Mouse (Mus musculus): ENCODE data around the gene Arhgef11. TPM values are rescaled to one million over a fixed set of nuclear protein-coding genes. Genes with fewer than 3 reads are reported as not detected.
A peak's percentile ranks its signal among the peaks of the same experiment; 100 is the strongest.
"Not testable (repeated sequence)": the region's sequence is repeated elsewhere in the genome, so short reads cannot be mapped to it uniquely, and the experiment has no call there.

Gene Arhgef11
- 10 to 100 TPM; 22.6 to 22.8 TPM for total RNA-seq (2021)

- DNase-seq = peak; percentile 85
Measured at GRCm38 (mm10) chr3:87616957-87617810, at the start of gene Arhgef11. TSS of gene Arhgef11 (plus strand) at chr3:87617559.

GRCm38 (mm10) chr3:87568681-87569080 is 48.7 kb upstream of the Arhgef11 start:
- no peak for DNase-seq

DNA sequence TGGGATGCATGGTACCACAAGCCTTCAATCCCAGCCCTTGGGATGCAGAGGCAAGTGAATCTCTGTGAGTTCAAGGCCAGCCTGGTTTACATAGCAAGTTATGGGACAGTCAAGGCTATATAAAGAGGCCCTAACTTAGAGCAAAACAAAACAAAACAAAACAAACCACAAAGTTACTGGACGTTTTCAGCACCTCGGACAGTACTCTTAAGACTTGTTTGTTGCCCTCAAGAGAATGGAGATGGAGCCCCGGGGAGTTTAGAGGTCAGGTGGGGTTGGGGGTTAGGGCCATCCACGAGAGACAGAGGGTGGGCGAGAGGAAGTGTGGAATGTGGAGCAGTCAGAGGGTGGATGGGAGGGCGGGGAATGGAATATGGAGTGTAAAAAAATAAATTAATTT is 41.6 kb upstream of the Arhgef11 start:
- DNase-seq = no peak

DNA sequence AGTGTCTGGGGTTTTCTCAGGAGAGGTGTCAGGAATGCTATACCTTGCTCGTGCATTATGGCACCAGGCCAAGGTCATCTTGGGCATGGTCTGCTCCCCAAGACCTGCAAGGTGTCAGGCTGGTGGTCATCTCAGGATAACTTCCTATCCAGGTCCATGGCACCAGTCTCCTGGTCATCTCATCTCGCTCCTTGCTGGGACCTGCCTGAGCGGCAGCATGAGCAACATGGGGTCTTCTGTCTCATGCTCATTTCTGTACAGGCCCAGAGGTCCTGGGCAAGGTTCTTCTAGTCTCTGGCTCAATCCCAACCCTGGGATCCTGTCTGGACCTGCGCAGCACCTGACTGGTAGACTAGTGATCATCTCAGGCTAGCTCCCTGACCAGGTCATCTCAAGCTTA is 35.1 kb upstream of the Arhgef11 start:
- DNase-seq = no peak

DNA sequence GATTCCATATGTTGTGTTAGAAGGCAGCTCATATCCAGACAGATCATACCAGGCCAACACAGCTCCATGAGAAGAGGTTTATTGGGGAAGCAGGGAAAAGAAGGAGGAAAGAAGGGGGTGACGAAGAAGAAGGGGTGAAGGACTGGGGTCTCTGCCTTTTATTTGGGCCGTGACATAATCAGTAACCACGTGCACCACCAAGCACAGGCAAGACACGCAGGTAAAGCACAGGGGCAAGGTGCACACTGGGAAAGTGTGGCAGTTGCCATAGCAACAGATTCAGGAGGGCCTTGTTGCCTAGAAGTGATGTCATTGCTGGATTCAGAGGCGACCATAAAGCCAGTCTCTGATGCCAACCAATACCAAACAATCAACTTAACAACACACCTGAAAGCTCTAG is 23.6 kb upstream of the Arhgef11 start:
- DNase-seq = no peak

- DNase-seq = not testable (repeated sequence)
Measured at GRCm38 (mm10) chr3:87595328-87595727, 22.0 kb upstream of the Arhgef11 start.

- not testable (repeated sequence) for DNase-seq
Measured at GRCm38 (mm10) chr3:87601077-87601476, 16.3 kb upstream of the Arhgef11 start.

- DNase-seq = no peak
Measured at GRCm38 (mm10) chr3:87616354-87616753, 1.0 kb upstream of the Arhgef11 start.

GRCm38 (mm10) chr3:87617811-87618130 is 412 bp downstream of the Arhgef11 start:
- DNase-seq = no peak

- DNase-seq = no peak
Measured at GRCm38 (mm10) chr3:87618240-87618639, 881 bp downstream of the Arhgef11 start.

DNA sequence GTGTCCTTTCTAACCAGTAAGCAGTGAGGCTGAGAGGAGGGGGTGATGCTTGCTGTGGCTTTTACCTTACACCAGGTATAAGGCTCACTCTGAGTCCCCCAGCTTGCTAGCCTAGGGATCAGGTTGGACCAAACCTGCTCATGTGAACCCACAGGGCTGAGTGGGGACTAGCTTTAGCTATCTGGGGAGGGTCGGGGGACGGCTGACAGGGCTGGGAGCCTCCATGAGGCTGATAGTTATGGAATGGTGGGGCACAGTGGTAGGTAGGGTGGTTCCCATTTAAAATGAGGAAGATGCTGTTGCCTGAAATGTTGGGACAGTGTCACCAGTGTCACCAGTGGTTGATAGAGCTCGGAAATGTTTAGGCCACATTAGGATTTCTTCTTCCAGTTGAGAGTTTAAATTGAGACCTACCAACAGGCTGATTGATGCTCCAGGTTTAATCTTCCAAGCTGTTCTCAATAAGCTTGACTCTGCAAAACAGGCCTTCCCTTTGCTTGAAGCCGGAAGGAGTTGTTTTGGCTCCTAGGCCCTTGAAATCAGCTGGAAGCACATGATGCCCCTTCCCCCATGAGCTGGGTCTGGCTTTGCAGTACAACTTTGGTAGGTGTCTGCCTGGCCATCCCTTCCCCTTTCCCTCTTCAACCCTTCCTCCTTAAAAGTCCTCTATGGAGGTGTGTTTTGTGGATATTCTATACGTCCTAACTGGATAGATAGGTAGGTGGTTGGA is 1.8 kb downstream of the Arhgef11 start:
- DNase-seq = peak; percentile 10

DNA sequence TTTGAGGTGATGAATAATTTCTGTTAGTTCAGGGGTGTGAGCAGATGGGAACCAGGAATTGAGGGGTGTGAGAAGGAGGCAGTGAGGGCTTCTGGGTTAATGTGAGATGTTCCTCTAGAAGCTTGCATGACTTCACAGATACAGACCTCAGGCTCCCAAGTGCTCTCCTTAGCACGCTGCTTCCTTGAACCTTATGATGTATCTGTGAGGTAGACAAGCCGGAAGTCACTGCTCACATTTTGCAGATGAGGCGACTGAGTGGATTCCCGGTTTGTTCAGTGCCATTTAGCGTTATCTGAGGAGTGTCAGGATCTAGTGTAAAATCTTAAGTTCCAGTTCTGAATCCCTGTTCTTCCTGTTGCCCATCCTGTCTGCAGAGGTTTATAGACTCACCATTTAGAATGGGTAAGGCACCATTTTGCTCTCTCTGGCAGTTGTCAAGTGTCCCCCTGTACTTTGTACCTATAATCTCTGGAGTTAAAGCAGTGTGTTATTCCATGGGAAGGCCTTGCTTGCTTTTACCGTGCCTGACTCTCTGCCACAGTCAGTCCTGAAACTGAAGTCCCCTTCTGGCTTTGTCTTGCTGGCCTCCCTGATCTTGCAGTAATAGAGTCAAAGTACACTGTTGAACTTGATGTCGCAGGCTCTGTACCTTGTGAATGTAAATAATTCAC is 3.0 kb downstream of the Arhgef11 start:
- DNase-seq = no peak

GRCm38 (mm10) chr3:87624899-87625298 is 7.5 kb downstream of the Arhgef11 start:
- DNase-seq = no peak

DNA sequence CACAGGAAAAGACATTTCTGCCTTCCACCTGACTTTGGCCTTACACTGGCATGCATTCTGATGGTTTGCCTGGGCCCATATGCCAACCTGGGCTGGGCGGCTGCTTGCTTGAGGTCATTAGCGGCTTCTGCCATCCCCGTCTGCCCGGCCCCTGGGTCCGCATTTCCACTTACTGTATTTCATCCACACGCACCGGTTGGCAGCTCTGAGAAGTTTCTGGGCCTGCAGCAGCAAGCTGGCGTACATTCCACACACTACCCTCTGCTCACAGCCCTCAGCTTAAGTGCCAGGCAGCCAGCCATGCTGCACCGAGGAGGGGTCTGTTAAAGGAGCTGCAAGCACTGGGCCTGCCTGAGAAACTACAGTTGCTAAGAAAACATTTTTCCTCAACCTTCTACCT is 13.5 kb downstream of the Arhgef11 start:
- peak; percentile 46 for DNase-seq

- DNase-seq = no peak
Measured at GRCm38 (mm10) chr3:87631408-87631807, 14.0 kb downstream of the Arhgef11 start.

- DNase-seq = no peak
Measured at GRCm38 (mm10) chr3:87635514-87635913, 18.2 kb downstream of the Arhgef11 start.

GRCm38 (mm10) chr3:87643453-87643852 is 26.1 kb downstream of the Arhgef11 start:
- DNase-seq = no peak

DNA sequence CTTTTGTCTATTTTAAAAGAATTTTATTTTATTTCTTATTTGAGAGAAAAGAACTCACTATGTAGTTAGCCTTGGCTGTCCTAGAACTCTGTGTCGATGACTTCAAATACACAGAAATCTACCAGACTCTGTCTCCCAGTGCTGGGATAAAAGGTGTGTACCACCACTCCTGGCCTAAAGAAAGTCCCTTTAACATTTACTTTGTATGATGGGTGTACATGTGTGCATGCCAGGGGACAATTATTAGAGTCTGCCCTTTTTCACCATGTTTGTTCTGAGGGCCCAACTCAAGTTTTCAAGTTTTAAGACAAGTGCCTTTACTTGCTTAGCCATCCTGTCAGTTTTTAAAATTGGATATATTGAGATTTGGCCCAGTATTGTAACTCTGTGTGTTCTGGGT is 28.8 kb downstream of the Arhgef11 start:
- no peak for DNase-seq

GRCm38 (mm10) chr3:87649063-87649462 is 31.7 kb downstream of the Arhgef11 start:
- DNase-seq = no peak

DNA sequence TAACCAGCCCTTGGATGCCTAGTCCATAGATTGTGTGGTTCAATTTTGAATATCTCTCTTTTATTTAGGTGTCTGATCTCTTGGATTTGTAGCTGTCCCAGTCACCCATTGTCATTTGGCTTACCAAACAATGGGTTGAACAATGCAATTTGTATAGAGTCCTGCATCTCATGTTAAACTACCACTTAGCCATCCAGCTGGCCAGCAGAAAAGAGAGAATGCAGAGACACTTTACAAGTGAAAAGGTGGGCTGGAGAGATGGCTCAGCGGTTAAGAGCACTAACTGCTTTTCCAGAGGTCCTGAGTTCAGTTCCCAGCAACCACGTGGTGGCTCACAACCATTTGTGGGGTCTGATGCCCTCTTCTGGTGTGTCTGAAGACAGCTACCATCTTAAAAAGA is 41.0 kb downstream of the Arhgef11 start:
- DNase-seq = no peak

DNA sequence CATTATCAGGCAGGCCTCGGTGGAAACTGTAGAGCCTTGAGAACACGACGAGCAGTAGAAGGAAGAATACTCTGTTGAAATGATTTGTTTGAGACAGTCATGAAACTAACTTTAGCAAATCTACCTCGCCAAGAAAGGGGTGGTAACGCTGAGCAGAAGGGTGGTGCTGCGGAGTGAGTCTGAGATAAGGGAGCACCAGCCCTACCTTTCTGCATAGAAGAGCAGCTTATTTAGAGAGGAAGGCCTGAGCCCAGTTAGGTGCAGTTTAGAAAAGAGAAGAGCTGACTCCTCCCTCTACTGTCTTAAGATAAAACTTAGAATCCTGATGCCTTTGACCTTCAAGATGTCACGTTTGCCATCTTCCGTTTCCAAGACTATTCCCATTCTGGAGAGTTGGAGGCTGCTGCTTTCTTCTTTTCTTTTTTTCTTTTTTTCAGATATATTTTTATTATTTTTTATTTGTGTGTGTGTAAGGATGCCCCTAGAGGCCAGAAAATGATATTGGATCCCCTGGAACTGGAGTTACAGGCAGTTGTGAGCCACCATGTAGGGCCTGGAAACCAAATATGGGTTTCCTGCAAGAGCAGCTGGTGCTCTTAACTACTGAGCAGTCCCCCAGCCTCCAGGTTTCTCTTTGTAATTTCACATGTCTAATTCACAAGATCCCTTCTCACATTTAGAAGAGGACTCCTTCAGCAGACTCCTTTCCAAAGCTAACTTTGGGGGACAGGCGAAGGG is 42.5 kb downstream of the Arhgef11 start:
- no peak for DNase-seq

DNA sequence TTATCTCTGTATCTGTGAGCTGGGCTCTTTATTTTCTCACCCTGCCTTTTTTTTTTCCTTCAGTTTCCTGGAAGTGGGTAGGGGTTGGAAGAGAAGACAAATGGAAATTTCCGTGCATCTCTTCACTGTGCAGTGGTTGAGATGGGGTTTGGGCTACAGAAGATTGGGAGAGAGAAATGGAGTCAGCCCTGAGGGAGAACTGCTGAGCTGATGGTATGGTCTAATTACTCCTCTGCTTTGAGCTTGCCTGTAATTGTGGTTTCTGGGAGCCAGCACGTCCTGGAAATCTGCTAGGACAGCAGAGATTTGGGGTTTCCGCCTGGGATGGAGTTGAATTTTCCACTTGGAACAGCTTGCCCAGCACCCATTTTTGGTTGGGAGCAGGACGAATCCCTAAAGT is 43.1 kb downstream of the Arhgef11 start:
- no peak for DNase-seq

- no peak for DNase-seq
Measured at GRCm38 (mm10) chr3:87661291-87661690, 43.9 kb downstream of the Arhgef11 start.

Measured in heart, postnatal 4 days (tissue).